Mouse (Mus musculus): ENCODE results near the gene Tmsb15a.
A peak's percentile ranks its signal among the peaks of the same experiment; 100 is the strongest.
"Not testable (repeated sequence)": the region's sequence is repeated elsewhere in the genome, so short reads cannot be mapped to it uniquely, and the experiment has no call there.

Gene Tmsb15a

DNA sequence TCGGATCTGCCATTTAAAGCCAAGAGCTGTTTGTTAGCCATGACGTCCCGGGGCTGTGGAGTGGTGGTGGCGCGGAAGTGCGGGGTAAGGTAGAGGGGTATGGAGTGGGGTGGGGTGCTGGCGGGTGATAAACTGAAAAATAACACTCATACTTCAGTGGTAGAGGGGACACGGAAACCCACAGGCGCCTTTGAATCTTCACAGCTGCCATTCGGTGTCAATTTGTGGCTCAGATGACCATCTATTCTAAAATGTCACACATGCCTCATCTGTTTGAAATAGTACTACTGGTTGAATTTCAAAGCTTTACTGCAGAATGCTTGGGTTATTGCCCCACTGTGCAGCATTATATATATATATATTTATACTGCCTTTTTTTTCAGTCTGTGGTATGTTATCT lies at the start of gene Tmsb15a:
Tmsb15a (minus strand) TSS at position 101 of the 400 bp plus-strand sequence.
- no peak for DNase-seq (ENCODE audit: low spot score)

DNA sequence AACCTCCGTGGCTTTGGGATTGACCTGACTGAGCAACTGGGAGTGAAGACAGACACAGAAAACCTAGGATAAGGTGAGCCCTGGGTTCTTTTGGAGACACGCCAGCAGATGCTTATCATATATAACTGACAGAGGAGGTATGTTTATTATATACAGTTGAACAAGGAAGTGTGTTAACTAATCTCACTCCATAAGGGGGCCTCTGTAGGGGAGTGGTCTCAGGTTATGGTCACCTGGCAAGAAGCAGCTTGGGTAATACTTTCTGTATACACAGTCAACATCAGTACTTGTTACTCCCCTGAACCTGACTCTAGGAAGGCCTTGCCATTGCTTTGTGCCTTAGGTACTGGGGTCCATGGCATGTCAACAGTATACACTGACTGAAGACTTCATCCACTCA lies 43.5 kb upstream of the Tmsb15a start:
- DNase-seq (ENCODE audit: low spot score), result no peak

DNA sequence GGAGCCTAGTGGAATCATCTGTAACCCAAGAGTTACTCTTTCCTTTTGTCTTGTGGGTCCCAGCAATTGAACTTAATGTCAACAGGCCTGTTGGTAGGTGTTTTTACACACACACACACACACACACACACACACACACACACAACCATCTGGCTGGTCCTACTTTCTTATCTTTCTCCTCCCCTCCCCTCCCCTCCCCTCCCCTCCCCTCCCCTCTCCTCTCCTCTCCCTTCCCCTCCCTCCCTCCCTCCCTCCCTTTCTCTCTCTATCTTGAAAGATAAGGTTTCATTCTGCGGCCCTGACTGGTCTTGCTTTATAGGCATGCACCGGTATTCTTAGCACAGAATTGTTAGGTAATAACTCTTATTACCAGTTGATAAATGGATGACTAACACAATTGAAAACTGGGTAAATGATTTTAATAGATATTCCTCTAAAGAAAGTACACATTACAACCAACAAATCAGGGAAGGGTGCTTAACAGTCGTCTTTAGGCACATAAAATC lies 43.0 kb upstream of the Tmsb15a start:
- DNase-seq (ENCODE audit: low spot score), result no peak

DNA sequence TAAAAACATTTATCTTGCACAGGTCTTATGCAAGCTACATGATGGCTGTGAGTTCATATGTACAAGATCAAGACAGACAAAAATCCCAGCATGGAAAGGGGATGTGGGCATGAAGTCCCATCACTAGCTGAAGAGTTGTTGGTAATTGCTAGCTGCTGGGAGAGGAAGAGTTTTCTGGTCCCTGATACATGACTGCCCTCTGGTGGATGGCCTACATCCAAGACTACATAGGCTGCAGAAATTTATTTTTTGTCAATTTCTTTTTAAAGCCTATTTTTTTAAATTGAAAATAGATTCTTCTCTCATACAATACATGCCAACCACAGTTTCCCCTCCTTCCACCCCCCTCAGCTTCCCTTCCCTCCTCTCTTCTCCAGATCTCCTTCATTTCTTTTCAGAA lies 36.6 kb upstream of the Tmsb15a start:
- no peak for DNase-seq (ENCODE audit: low spot score)

DNA sequence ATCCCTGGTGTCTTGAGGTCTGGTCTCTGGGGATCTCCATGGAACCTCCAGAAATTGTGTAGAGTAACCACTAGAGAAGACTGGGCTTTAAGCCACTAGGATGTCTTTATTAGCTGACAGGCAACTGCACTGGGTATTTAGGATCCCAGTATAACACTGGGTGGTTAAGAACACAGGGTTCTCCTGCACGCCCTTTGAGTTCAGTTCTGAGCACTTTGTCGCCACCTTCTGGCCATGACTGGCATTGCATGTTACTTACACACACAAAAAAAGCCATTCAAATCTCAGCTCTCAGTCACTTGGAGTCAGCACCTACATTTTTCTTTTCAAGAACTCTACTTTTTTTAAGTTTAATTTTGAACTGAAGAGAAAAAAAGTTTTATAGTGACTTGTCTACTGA lies 27.8 kb upstream of the Tmsb15a start:
- peak; percentile 44 for DNase-seq (ENCODE audit: low spot score)

DNA sequence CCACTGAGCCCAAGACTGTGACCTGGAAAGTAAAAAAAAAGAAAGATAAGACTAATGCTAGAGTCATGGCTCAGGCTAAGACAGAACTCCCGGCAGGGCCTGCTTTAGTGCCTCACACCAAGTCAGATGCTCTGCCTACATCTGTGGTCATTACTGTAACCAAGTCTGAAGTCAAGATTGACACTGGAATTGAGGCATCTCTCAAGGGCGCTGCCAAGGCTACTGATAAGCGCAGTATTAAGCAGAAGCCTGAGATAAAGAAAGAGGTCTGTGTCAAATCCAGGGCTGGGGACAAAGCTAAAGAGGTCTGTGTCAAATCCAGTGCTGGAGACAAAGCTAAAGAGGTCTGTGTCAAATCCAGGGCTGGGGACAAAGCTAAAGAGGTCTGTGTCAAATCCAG lies 20.3 kb upstream of the Tmsb15a start:
- not testable (repeated sequence) for DNase-seq (ENCODE audit: low spot score)

DNA sequence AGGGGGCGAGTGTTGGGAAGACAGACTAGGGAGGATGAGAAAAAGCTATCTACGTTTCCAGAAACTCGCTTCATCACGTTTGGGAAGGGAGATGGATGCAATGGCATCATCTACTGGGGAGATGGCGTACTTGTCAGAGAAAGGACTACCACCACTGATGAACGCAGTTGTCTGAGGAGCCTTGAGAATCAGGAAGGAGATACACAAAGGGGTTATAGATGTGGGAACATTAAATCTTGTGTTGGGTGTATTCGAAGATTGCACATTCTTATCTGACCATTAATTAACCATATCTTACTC lies 17.9 kb upstream of the Tmsb15a start:
- DNase-seq (ENCODE audit: low spot score), result no peak

DNA sequence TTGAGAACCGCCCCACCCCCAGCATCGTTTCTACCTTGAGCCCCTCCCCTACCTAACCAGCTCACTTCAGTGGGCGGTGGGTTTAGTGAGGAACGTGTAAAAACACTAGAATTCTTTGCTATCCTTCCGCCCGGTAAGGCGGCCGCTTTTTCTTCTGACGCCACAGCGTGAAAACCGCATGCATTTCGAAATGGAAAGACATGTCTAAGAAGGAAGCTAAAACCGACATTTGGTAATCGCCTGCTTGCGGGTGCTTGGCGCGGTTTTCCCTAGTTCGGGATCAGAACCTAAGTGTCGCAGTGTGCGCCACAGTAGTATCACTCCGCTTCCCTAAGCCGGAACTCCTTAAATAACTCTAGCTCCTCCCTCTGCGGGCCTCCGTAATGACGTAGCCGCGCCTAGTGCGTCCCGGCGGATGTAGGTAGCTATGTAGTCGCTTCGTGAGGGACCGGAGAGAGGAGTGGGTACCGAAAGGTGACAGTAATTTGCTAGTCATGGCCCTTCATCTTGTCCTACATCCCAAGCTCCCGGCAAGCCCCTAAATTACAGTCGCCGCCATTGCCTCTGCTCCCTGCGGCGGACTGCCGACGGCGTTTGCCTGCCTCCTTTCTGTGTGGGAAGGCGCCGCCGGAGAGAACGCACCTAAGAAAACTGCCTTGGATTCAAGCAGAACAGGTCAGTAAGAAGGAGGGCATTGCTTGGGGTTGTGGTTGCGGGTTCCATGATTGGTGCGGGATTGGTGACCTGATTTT lies 17.4 kb upstream of the Tmsb15a start, which contains the start of the genes Armcx5 and Gprasp1:
Armcx5 (plus strand) TSS at position 430 of the 752 bp plus-strand sequence.
Gprasp1 (plus strand) TSS at position 430 of the 752 bp plus-strand sequence.
- DNase-seq (ENCODE audit: low spot score), result peak; percentile 55

DNA sequence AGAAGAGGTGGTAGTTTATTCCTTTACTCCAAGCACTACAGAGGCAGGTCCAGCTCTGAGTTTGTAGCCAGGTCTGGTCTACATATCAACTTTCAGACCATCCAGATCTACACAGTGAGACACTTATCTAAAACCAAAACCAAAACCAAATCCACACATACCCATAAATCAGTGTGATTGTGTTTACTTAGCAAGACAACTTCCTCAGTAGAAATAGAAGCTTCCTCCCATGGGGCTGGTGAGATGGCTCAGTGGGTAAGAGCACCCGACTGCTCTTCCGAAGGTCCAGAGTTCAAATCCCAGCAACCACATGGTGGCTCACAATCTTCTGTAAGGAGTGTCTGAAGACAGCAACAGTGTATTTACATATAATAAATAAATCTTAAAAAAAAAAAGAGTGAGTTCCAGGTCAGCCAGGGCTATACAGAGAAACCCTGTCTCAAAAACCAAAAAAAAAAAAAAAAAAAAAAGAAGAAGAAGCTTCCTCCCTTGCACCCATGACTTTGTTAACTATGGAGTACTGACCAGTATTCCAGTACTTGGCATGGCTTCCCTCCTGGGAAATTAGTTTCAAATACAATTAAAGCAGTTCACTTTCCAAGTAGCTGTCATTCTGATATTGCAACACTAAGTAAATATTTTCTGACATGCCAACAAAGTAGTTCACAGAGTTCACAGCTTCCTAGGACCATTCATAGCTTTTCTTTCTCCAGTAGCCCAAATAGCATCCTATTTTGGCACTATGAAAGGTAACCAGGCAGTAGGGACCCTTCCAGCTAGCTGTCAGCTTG lies 13.9 kb upstream of the Tmsb15a start:
- DNase-seq (ENCODE audit: low spot score), result no peak

DNA sequence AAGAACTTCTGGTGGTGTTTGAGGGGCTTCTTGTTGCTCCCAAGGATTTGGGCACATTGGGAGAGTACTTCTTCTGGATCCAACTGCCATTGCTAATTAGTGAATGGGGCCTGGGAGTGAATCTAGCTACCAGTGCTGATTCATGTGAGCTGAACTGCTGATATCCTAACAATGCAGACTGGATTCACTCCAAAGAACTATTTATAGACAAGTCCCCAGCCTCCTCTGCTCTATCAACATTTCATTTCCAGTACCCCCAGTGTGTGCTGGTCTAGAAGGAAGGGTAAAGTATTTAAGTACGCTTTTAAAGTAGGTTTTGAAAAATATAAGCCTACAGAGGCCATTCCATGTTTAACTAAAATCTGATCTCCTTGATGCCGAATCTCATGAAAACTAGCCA lies 12.2 kb downstream of the Tmsb15a start:
- no peak for DNase-seq (ENCODE audit: low spot score)

DNA sequence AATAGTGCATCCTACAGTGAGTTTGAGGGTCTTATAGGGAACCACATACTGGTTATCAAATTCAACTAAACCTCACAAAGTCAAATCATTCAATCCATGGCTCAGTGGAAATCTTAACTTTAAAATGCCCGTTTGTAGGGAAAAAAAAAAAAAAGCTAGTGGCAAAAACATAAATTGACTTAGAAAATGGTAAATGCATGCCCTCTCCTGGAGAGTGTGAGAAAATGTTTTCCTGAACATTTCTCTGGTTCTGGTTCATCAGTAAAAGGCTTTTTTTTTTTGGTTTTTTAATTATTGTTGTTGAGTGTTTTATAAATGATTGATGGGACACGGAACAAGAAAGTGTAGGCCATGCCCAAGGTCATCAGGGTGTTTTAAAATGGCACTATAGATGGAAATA lies 20.7 kb downstream of the Tmsb15a start:
- no peak for DNase-seq (ENCODE audit: low spot score)

DNA sequence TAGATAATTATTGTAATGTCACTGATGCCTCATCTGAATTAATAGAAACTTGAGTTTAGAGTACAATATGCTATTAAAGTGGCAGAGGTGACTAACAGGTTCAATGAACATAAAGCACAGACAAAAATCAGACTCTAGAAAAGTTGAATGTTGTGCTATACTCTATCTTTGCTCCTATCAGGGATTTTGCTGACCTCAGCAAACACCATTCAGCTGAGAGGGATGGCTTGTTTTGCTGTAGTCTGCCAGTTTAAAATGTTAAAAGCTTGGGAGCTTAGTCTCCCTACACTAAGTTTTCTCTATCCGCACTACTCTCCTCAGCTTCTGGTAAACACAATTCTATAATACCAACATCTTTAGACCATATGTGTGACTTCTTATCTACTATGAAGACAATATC lies 21.9 kb downstream of the Tmsb15a start:
- no peak for DNase-seq (ENCODE audit: low spot score)

DNA sequence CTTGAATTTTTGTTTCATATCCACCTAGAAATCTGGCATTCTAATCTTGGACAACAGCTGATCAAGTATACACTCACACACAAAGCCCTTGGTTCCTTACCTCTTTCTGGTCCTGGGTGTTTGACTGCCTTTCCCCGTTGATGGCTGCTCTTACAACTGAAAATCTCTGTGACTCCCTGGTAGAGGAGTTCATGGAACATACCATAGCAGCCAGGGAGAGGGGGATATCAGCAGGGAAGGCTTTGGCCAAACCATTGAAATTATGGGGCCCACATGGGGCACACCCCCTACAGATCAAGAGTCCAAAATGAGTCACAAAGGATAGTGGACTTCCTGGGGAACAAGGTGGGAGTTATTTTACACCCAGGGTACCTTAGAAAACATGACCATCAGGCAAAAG lies 31.4 kb downstream of the Tmsb15a start, which contains the start of gene Tcp11x2:
Tcp11x2 (minus strand) TSS at position 158 of the 400 bp plus-strand sequence.
- no peak for DNase-seq (ENCODE audit: low spot score)

DNA sequence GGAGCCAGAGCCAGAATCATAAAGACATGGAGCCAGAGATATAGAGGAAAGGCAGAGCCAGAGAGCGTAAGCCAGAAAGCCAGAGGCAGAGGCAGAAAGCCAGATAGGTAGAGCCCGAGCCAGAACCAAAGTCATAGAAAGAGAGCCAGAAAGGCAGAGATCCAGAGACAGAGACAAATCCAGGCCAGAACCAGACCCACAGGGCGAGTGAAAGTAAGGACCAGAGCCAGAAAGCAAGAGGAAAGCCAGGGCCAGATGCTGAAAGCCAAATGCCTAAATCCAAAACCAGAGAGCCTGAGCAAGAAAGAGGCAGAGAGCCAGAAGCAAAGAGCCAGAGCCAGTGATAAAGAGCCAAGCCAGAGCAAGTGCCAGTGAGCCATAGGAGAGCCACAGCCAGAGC lies 37.3 kb downstream of the Tmsb15a start:
- DNase-seq (ENCODE audit: low spot score), result no peak

DNA sequence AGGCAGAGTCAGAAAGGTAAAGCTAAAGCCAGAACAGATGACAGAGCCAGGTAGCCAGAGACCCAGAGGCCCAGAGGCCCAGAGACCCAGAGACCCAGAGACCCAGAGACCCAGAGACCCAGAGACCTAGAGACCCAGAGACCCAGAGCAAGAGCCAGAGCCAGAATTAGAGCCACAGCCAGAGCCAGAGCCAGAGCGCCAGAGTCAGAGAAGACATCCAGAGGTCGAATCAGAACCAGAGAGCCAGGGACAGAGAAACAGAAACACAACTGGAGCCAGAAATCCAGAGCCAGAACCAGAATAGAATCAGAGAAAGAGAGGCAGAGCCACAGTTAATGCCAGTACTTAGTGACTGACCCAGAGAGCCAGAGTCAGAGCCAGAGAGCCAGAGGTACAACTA lies 43.2 kb downstream of the Tmsb15a start:
- no peak for DNase-seq (ENCODE audit: low spot score)
